Mouse (Mus musculus): ENCODE data around the gene Evc2.

DNA sequence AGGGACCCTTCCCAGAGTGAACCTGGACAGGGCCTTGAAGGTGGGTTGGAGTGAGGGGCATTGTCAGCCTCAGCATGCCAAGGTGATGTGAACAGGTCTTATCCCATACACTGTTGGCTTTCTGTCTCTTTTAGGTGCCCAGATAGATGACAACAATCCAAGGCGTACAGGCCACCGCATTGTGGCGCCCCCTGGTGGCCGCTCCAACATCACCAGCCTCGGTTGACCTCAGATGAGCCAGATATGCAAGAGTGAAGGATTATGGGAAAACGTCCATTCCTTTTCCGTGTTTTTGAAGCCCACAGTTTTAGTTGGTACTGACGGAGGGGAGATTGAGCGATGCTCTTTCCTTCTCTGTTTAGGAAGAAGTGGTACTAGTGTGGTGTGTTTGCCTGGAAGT lies 47.3 kb upstream of the Evc2 start:
- TF ChIP-seq CTCF (IDR thresholded peaks at IDR 0.05) (peak; percentile 63), EP300 (IDR thresholded peaks at IDR 0.05) (no peak)
